Mouse (Mus musculus) kidney, postnatal 14 days (tissue): ENCODE results near the gene Ikzf2.

Experiments
- DNase-seq: peaks from one replicate; pipeline ENCODE4 v3.0.0; 2022; ENCODE audit warnings: mixed read lengths

The Ikzf2 gene

DNA sequence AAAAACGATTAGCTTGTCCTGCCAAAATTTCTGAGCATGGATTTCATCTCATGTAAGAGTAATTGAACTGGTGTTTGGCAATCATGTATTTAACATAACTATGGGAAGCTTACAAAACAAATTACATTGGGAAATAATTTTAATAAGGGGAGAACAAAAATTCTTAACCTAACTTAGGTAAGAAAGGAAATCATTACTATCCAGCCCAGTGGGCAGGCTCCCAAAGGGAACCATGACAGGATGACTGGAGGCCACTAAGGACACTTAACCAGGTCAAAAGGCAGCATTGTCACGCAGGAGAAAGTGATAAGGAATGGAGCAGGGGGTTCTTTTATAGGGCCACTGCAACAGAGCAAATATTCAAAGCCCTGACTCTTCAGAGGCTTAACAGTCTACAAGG lies 101.5 kb downstream of the Ikzf2 start:
- no peak for DNase-seq

DNA sequence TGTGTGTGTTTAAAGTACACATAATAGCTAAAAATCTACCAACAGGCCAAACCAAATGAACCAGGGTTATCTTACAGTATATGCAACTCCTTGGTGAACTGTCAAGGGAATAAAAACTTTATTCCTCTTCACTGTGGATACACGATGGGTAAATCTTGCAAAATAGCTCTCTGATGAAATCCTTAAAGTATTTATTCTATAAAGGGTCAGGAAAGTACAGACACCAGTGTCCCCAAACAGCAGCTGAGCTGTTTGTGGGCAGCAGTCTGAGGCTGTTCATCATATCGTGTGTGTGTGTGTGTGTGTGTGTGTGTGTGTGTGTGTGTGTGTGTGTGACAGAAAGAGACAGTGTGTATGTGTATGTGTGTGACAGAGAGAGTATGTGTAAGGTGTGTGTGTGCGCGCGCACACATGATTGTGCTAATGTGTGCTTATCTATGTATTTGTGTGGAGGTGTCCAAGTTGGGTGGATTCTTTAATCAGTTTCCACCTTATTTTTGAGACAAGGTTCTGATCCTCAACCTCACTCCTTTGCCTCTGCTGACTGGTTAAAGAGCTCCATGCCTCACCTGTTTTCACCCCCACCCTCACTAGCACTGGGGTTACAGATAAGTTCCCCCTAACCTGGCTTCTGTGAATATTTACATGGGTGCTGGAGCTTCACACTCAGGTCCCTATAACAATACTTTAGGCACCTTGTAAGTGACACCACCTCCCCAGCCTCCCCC lies 102.9 kb downstream of the Ikzf2 start:
- DNase-seq = no peak

DNA sequence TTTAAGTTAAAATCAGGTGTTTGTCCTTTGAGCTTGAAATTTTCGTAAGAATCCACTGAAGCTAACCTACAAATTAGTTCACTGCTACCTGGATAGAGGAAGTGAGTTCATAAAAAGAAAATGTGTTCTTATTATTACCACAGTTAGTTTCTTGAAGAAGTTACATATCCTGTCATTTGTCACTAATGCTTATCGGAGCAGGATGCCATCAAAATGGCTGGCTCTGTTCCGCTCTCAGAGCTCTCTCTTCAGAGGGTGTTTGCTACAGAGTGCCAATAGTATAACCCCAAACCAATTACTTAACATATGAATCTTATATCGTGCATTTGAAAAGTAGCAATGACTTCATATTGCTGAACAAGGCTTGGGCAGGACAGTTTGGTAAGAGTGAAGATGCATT lies 108.1 kb downstream of the Ikzf2 start:
- no peak for DNase-seq

DNA sequence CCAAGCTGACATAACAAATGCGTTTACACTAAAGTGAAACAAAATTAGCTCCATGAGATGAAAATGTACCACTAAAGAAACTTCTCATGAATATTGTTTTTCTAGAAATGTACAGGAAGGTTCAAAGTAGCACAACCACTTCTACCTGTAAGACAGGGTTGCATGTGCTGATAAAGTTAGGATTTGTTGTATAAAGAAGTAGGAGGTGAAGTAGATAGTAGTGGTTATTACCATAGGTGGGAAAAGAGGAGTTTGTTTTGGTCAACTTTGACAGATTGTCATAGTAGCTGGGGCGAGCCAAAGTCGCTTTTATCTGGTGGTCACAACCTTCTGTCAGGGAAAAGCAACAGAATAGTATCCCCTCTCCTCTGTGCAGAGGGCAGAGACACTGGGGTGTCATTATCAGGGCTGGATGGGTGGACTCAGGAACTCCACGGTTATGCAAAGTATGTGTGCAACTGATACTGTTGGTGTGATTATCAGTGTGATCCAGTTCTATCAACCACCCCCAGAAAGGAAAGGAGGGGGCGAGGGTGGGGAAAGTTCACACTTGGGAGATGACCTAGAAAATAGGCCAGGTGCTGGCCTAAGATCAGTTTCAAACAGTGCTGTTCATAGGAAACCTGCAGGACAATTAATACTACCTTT lies 127.5 kb downstream of the Ikzf2 start:
- DNase-seq = no peak

DNA sequence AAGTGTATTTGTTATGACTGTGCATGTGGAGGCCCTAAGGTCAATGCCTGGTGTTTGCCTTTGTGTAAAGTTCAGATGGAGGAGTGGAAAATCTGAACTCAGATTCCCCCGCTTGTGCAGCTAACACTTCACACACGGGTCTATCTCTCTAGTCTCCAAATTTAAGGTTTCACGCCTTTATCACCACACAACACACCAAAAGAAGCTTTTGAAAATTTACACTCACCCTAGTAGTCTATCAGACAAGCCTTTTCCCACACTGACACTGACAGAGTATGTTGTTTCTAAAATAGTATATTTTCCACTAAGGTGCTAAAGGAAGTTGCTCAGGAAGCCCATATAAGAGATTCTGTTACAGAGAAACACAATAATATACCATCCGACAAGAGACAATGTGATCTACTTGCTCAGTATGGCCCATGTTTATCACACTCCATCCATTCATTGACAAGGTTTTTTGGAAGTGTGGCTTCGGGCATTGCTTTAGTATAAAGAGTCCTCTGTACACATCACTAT lies 131.4 kb downstream of the Ikzf2 start:
- DNase-seq = no peak

DNA sequence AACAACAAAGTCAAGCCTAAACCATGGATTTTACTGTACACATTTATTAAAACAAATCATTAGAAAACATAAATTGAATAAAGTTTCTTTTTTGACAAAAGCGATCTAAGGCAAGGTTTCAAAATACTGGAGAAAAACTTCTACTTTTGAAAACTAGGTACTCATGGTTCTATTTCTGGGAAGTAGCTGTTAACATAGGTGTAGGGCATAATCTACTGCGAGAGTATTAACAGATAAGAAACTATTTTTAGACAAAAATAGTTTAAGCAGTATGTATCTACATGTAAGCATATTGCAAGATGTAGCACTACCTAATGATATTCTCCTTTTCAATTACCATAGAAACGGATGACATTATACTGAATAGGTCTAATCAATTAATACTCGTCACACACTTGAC lies 137.1 kb downstream of the Ikzf2 start:
- no peak for DNase-seq

DNA sequence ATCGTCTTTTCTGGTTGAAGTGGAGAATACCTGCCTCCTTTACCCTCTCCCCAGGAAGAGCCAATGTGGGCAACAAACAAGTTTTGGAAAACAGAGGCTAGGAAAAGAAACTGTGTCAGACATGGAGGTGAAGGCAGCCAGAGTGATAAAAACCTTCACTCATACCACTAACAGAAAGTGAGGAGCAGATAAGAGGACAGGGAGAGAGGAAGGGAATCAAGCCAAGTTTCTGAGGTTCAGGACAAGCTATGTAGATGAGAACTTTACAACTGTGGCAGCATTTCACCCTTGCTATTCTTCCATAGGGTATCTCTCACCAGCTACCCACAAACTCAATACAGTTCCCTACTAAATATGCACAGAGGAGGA lies 141.2 kb downstream of the Ikzf2 start:
- no peak for DNase-seq

DNA sequence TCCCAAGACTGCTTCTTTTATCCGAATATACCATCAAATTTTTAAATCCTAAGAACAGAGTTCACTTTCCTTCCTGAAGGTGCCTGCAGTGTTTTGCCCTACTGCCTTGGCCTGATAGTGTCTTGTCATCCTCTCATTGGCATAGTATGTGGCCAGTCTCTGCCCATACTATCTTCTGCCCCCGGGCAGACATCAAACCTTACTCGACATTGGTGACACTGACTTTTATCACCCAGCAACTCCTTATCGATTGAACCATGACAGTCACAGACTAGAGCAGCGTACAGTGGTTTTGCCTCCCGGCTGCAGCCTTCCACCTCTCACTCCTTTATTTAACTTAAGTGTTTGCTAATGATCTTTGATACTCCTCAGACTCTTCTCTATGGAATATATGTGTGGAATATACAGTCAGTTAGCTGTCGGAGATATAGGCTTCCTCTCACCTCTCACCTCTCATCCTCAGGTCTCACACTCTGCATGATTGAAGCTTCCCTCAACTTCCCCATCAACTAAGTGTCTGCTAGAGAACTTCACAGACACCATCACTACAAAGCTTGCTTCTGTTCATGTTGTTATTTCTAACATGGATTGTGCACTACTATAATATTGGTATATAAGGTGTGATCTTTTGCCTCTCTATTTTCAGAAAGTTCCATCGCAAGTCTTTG lies 141.7 kb downstream of the Ikzf2 start:
- DNase-seq = no peak

DNA sequence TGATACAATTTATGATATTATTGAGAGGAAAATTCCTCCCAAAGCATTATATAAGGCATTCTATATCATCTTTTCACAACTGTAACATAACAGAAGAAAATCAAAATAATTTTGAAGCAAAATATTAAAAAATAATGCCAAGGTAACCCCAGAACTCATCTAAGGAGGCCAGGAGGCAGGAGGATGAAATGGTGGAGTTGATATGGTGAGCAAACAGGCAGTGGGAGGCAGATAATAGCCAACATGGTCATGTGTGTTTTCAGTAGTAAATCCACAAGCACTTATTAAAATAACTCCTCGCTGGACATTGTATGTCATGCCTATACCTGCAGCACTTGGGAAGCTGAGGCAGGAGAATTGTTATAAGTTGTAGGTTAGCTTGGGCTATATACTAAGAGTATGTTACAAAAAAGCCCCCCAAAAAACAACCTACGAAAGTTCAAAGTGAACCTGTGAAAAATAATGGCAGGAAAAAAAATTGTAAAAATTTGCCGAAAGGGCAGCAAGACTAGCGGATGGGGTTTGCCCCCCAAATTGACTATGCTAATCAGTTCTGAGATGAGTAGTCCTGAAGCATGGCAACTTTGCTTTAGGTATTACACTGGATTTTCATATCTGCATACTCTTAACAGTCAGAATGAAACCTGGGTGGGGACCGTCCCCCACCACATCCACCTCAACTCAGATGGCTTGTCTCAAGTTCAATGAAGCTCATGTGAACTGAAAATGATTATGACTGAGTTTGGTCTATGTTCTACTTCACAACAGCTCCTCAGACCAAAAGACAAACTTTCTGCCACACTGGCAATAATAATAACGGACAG lies 143.1 kb downstream of the Ikzf2 start:
- no peak for DNase-seq

DNA sequence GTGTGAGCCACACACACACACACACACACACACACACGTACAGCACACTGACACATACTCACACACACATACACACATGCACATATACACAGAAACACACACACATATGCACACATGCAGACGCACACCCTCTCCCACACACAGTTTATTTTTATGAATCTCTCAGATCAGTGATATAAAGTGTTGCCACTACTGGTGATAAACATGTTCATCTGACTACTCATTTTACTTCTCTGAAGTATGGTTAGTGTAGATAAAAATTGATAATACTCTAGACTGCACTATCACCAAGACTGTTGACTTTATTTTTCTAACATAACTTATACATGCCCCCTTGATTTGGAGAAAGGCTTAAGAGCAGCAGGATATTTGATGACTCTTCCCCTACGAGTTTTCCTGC lies 144.5 kb downstream of the Ikzf2 start:
- DNase-seq = no peak

DNA sequence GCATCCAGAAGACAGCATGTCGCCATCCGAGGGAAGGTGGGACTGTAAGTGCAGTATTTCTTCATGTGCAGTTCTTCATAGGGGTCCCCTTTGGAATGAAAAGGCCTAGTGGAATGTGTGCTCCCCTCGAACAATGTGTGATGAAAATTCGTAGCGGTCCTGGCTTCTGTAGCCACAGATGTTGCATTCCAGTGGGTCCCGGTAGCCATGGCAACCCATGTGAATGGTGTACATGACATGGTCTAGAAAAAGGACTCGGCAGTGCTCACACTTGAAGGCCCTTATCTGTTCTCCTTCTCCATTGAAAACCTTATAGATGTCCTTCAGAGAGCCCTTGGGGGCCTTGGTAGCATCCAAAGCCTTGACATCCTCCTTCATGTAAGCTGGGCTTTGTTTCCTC lies 148.4 kb downstream of the Ikzf2 start:
- no peak for DNase-seq

DNA sequence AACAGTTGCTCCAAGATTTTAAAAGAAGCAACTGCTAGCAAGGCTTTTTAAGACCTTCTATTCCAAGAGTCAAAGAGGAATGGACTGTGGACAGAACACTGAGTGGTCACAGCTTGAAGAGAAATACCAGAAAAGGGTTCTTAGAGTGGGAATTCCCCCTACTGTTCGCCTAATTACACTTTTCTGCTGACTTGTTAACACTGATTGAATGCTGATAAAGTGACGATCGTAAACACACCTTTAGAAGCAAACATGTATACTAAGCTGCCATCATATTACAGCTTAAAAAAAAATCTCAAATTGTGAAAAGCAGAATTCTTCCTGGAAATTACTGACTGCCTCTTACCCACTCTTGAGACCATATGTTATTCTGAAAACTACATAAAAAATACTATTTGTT lies 149.4 kb downstream of the Ikzf2 start:
- DNase-seq = no peak

DNA sequence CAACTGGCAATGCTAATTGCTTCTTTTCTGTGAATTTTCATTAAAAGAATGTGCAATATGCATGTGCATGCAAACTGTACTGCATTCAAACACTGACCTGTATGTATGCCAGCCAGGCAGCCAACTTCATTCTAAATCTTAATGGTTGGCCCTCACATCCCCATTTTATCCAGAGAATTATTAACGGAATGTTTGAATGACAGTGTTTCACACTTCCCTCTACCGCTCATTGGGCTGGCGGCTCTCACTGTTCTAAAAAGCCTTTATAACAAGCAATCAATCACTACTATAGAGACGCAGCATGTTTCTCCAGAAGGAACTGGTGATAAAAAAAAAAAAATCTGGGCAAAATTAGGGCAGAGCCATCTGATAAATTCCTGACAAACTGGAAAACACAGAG lies 151.5 kb downstream of the Ikzf2 start:
- no peak for DNase-seq

DNA sequence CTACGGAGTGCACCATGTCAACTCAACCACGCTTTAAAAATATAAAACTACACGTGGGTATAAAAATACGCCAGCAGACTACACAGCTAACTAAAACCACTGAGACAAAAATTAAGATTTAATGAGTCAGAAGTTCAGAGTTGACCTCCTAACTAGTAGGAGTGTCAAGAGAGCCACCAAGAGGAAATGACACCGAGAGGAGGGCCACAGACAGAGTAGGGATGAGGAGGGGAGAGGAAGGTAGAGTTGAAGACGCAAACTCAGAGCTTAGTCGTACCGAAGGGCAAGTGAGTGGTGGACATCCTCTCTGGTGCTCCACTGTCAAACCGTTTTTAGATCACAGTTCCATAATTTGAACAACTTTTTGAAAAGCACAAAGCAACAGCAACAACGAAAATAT lies 154.0 kb downstream of the Ikzf2 start:
- DNase-seq = no peak

DNA sequence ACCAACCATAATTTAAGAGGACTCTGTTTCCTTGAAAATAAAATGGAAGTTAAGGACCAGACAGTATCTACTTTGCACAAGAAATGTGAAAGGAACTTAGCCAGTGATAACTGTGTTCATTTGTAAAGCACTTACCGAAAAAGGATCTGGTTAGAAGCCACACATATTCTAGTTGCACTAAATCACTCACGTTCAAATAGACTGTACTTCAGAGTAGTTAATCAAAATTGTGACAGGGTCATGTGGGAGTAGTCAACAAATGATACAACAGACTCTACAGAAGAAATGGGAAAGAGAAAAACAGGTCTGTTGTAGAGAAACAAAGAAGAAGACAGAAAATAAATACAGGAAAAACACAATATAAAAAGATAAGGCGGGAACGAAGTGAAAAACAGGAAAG lies 158.3 kb downstream of the Ikzf2 start:
- DNase-seq = no peak

DNA sequence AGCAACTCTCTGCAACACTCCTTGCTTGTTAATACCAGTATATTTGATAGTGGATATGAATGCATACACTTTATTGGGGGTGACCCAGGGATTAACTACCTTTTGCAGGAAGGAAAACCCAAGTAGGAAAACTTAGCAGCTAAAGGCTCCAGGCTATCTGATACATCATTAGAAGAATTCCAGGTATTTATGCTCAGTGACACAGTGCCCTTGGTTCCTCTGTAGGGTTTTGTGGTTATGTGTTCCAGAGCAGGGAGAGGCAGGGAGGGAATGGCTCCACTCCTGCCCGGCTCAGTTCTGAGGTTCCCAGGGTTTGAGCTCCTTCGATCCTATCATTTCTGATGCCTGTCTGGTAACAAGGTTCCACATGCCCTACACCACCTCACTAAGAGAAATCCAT lies 165.4 kb downstream of the Ikzf2 start:
- DNase-seq = peak; percentile 1

DNA sequence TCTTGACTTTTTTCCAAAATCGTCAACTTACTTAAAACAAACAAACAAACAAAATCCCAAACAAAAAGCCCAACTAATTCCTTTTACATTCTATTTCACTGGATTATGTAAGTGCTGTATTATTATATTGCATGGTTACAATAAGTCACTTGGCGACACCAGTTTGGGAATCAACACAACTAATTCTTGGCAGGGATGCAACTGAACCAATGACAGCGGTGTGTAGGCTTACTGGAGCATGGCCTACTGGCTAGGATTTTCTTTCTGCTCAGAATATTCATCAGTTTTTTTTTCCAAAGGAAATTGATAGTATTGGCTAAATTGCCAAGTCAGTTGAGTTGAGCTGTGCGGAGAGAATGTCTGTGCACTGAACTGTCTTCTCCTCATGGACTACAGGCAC lies 167.7 kb downstream of the Ikzf2 start:
- DNase-seq = no peak

DNA sequence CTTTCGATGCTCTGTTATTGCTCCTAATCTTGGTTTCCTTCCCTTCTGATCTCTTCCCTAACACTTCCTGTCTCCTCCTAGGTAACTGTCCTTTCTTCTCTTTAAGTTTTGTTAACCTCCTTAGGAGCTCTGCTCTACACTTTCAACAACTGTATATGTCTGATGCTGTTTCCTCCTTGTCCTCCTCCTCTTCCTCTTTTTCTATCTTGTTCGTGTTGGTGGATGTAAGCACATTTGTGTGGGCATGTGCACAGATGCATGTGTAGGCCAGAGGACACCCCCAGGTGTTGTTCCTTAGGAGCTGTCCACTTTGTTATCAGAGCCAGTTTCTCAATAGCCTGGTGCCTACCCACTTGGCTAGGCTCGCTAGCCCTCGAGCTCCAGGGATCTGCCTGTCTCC lies 169.0 kb downstream of the Ikzf2 start:
- DNase-seq = no peak

DNA sequence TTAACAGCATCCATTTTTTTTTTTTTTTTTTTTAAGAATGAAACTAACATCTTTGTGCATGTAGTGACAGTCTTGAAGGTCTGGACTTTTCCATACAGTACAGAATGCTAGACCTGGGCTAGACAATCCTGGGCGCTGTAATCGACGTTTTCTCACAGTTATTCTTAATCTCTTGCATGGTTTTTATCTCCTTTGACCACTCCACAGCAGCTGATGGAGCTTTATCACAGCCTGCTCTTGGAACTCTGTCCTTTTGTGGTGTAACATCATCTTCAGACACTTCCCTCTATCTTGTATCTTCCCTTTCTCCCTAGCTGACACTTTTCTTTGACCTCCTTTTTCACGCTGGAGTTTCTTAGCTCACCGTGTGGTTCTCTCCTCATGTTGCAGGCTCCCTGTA lies 170.9 kb downstream of the Ikzf2 start:
- DNase-seq = no peak

DNA sequence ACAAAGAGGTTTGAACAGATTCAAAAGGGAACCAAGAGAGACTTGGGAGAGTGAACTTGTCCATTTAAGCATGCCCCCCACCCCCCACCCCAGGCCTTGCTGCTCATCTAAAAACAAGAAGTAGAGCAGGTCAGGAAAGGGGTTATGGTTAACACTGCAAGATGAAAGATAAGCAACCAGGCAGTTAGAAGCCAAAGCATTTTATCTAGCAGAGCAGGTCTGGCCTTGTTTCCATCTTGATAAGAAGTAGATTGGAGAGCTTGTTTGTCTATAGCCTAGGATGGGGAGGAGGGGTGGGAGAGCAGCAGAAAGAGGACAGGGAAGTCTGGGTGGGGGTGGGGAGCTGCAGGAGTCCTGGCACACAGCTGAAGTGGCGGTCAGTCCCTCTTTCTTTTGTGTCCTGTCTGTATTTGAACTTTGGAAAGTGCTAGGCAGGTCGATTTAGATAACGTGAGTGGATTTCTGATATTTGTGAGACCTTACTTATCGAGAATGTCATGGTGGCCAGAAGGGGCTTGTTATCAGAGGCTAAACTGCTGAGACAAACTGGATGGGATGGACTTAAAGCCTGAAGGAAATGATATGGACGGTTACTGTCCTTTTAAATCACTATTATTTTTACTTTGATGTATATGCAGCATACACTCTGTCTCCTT lies 173.3 kb downstream of the Ikzf2 start:
- no peak for DNase-seq

DNA sequence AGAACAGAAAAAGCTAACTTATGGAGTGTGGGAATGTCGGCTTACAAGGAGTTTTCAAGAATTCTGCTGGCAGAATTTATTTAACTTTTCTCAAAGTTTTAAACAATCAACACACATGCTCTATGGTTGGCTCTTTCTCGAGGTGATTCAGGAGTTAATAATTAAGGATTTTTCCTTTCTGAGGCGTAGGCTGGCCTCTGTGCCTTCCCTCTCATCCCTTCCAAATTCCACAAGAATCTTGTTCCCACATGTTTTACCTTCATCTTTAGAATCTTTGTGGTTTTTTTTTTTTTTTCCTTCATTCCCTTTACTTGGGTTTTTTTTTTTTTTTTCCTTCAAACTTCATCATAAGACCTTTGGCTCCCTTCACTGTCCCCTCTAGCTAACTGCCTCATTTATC lies 178.8 kb downstream of the Ikzf2 start:
- DNase-seq = no peak

DNA sequence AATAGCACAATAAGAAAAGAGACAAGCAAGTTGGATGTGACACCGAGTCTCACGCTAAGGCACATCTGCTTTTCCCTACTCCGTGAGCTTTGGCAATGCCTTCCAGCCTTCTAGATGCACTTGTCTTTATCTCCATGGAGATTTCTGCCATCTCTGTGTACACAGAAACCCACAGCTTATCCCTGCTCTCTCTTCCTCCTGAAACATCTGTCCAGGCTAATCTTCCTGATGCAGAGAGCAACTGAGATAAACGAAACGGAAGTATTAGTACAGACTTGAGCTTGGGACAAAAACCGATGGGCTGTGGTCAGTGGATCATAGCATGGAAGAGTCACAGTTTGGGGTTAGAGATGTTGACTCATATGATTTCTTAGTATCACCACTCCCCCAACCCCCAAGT lies 179.5 kb downstream of the Ikzf2 start:
- DNase-seq = no peak

DNA sequence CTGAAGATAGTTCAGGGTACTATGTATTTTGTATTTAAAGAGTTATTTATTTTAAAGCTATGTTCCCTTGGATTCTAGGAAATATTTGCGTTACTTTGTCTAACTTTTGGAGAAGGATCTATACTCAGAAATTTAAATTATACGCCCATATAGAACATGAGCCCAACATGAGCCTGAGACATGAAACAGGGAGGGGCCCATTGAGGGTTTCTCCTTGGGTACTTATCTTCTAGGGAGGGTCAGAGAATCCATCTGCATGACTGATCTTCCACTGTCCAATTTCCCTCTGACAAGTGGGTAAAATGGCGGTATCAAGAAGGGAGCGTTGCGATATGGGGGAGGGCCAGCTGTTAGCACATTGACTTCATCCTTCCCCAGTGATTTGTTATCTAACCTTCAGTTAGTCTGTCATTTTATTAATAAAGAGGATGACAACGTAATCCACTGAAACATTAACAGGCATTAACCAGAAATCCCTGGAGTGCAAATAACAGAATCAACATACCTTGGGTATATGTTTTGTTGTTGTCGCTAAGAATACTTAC lies 180.4 kb downstream of the Ikzf2 start:
- DNase-seq = no peak
